Mouse (Mus musculus): ENCODE measurements around the gene Krtap27-1. TPM values are rescaled to one million over a fixed set of nuclear protein-coding genes. Genes with fewer than 3 reads are reported as not detected.

The Krtap27-1 gene
- not detected in 2 replicates for polyA plus RNA-seq (2012; rRNA removed)

DNA sequence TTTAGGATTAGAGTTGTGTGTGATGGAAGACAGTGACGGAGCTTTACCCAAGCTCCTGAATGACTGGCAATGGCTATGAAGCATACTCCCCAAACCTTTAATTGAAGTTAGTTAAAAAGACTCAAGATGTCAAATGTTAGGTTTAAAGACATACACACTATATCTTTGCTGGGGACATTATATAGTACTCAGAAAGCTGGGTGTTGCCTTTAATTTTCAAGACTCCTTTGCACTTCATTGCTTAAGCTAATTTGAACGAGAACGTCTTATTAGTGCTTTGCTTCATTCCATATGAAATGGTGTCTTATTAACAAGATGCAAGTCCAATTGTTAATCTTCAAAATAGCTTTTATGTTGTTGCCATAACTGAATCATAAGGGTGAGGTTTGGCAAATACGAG is at the start of gene Krtap27-1:
Krtap27-1 (minus strand) TSS at position 101 of the 400 bp plus-strand sequence.
- no peak for DNase-seq (ENCODE audit: low read depth in 1 of 2, low spot score in 2 of 2)
- H3K36me3 ChIP-seq (ENCODE audit: control insufficient read depth, insufficient read depth, low read length): no peaks in the 10 kb centered on the region
- 91% methylated on average over 4 of the region's 4 CpGs for WGBS
- TF ChIP-seq CTCF (IDR thresholded peaks at IDR 0.05; ENCODE audit: extremely low read depth, insufficient read depth, insufficient read length, insufficient replicate concordance) (no peak), POLR2A (IDR thresholded peaks at IDR 0.05; ENCODE audit: low read depth, low read length) (no peak)
- H3K4me3 ChIP-seq (ENCODE audit: extremely low read depth, insufficient read depth, insufficient read length): no peak within 1 kb of the TSS
- H3K27me3 ChIP-seq (ENCODE audit: control insufficient read depth, insufficient read depth, low read length): no peaks in the 10 kb centered on the region
- H3K4me1 ChIP-seq (ENCODE audit: control insufficient read depth, insufficient read depth, insufficient read length): no peaks in the 10 kb centered on the region
- no peak within 1 kb of the TSS for H3K27ac ChIP-seq (ENCODE audit: insufficient read depth, low read length)

DNA sequence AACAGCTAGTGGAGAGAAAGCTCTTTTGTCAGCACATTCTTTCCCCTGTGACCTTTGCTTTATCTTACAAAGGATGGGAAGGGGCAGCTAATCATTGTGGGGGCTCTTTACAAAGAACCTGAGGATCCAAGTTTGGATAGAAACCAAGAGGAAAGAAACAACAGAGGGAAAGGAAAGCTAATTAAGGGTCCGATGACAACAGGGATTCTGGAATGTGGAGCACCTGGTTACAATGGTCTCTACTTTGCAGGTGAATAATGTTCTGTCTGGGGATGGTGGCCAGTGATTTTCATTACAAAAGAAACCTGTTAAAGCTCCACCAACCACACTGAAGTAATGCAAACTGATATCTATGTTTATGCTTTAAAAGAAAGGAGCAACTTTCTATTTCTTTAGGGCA is 48.6 kb upstream of the Krtap27-1 start:
- DNase-seq (ENCODE audit: low read depth in 1 of 2, low spot score in 2 of 2): no peak
- H3K36me3 ChIP-seq (ENCODE audit: control insufficient read depth, insufficient read depth, low read length): no peaks in the 10 kb centered on the region
- no peaks in the 10 kb centered on the region for H3K27me3 ChIP-seq (ENCODE audit: control insufficient read depth, insufficient read depth, low read length)
- no peak overlapping the region for H3K4me3 ChIP-seq (ENCODE audit: extremely low read depth, insufficient read depth, insufficient read length)
- H3K27ac ChIP-seq (ENCODE audit: insufficient read depth, low read length): no peak overlapping the region
- H3K4me1 ChIP-seq (ENCODE audit: control insufficient read depth, insufficient read depth, insufficient read length): no peaks in the 10 kb centered on the region
- WGBS: 57% methylated on average over 1 of the region's 1 CpGs
- TF ChIP-seq CTCF (IDR thresholded peaks at IDR 0.05; ENCODE audit: extremely low read depth, insufficient read depth, insufficient read length, insufficient replicate concordance) (no peak), POLR2A (IDR thresholded peaks at IDR 0.05; ENCODE audit: low read depth, low read length) (no peak)

DNA sequence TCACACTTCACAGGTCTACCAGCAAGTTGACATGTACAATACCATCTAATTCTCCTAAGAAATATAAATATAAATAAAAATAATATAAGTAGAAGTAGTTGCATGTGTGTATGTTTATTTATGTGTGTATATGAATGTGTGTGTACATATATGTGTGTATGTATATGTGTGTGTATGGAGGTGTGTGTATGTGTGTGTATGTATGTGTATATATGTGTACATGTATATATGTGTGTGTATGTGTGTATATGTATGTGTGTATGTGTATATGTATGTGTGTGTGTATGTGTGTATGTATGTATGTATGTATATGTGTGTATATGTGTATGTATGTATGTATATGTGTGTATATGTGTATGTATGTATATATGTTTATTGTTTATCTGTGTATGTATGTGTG is 45.1 kb upstream of the Krtap27-1 start:
- no peak for DNase-seq (ENCODE audit: low read depth in 1 of 2, low spot score in 2 of 2)
- Histone ChIP-seq H3K4me3 (ENCODE audit: extremely low read depth, insufficient read depth, insufficient read length) (no peak overlapping the region), H3K4me1 (ENCODE audit: control insufficient read depth, insufficient read depth, insufficient read length) (no peaks in the 10 kb centered on the region), H3K27ac (ENCODE audit: insufficient read depth, low read length) (no peak overlapping the region), H3K36me3 (ENCODE audit: control insufficient read depth, insufficient read depth, low read length) (no peaks in the 10 kb centered on the region), H3K27me3 (ENCODE audit: control insufficient read depth, insufficient read depth, low read length) (no peaks in the 10 kb centered on the region)
- TF ChIP-seq POLR2A (IDR thresholded peaks at IDR 0.05; ENCODE audit: low read depth, low read length): no peak
- no peak for TF ChIP-seq CTCF (IDR thresholded peaks at IDR 0.05; ENCODE audit: extremely low read depth, insufficient read depth, insufficient read length, insufficient replicate concordance)

DNA sequence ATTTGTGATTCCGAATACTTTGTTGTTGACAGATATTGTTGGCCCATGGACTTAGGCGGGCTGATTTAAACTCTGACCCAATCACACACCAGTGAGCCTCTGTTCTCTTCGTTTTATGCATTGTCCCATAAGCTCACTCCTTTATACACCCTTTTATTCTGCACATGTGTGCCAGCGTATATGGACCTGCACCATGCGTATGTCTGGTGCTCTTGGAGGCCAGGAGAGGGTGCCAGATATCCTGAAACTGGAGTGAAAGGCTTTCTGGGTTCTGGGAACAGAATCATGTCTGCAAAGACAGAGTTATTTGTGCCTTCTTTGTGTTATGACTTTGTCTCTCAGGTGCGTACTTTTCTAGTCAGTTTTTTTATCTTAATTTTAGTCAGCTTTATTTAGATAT is 39.8 kb upstream of the Krtap27-1 start:
- DNase-seq (ENCODE audit: low read depth in 1 of 2, low spot score in 2 of 2): no peak
- H3K27me3 ChIP-seq (ENCODE audit: control insufficient read depth, insufficient read depth, low read length): no peaks in the 10 kb centered on the region
- no peak overlapping the region for H3K4me3 ChIP-seq (ENCODE audit: extremely low read depth, insufficient read depth, insufficient read length)
- WGBS: 86% methylated on average over 6 of the region's 6 CpGs
- no peaks in the 10 kb centered on the region for H3K4me1 ChIP-seq (ENCODE audit: control insufficient read depth, insufficient read depth, insufficient read length)
- no peak overlapping the region for H3K27ac ChIP-seq (ENCODE audit: insufficient read depth, low read length)
- no peak for TF ChIP-seq POLR2A (IDR thresholded peaks at IDR 0.05; ENCODE audit: low read depth, low read length)
- no peak for TF ChIP-seq CTCF (IDR thresholded peaks at IDR 0.05; ENCODE audit: extremely low read depth, insufficient read depth, insufficient read length, insufficient replicate concordance)
- no peaks in the 10 kb centered on the region for H3K36me3 ChIP-seq (ENCODE audit: control insufficient read depth, insufficient read depth, low read length)

DNA sequence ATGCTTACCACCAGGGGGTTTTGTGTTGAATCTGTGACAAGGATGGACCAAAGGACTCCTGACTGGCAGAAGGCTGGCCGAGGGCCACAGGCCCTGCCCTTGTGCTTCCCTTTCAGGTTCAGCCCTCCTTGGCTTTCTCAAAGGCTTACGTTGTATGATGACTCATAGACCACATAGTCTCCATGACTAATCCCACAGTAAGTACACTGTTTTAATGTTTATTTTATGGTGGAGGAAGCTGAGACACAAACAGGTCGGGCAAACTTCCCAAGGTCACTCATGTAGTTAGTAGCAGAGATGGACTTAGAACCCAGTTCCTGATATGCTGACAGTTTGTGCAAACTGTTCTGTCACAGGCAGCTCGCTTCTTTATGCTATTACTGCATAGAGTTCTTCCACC is 39.3 kb upstream of the Krtap27-1 start:
- Histone ChIP-seq H3K36me3 (ENCODE audit: control insufficient read depth, insufficient read depth, low read length) (no peaks in the 10 kb centered on the region), H3K4me3 (ENCODE audit: extremely low read depth, insufficient read depth, insufficient read length) (no peak overlapping the region), H3K27ac (ENCODE audit: insufficient read depth, low read length) (no peak overlapping the region), H3K27me3 (ENCODE audit: control insufficient read depth, insufficient read depth, low read length) (no peaks in the 10 kb centered on the region), H3K4me1 (ENCODE audit: control insufficient read depth, insufficient read depth, insufficient read length) (no peaks in the 10 kb centered on the region)
- WGBS: 69% methylated on average over 4 of the region's 4 CpGs
- DNase-seq (ENCODE audit: low read depth in 1 of 2, low spot score in 2 of 2): no peak
- TF ChIP-seq CTCF (IDR thresholded peaks at IDR 0.05; ENCODE audit: extremely low read depth, insufficient read depth, insufficient read length, insufficient replicate concordance) (no peak), POLR2A (IDR thresholded peaks at IDR 0.05; ENCODE audit: low read depth, low read length) (no peak)

DNA sequence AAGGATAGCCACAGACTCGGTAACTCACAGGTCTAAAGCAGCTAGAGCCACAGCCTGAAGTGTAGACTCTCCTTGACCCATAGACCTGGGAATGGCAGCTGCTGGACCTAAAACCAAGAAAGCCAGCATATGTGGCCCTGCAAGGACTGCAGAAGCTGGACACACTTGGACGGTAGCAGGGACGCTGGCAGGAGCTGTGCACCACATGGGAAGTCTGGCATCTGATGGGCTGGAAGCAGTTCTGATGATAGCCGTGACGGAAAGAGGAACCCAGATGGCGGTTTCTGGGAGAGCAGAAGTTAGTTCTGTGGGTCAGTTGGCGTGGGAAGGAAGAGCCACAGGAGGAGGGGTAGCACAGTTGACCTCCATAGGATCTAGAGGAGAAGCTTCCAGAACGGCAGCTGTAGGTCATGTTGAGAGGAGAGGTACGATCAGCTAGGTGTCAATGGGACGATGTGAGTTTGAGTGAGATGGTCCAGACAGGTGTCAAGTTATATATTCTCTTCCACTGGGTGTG is 36.1 kb upstream of the Krtap27-1 start, which contains the start of gene 2310061N02Rik:
2310061N02Rik (minus strand) TSS at position 467 of the 517 bp plus-strand sequence.
- no peak for DNase-seq (ENCODE audit: low read depth in 1 of 2, low spot score in 2 of 2)
- H3K36me3 ChIP-seq (ENCODE audit: control insufficient read depth, insufficient read depth, low read length): no peaks in the 10 kb centered on the region
- H3K4me3 ChIP-seq (ENCODE audit: extremely low read depth, insufficient read depth, insufficient read length): no peak within 1 kb of the TSS
- WGBS: 79% methylated on average over 10 of the region's 10 CpGs
- no peaks in the 10 kb centered on the region for H3K27me3 ChIP-seq (ENCODE audit: control insufficient read depth, insufficient read depth, low read length)
- no peaks in the 10 kb centered on the region for H3K4me1 ChIP-seq (ENCODE audit: control insufficient read depth, insufficient read depth, insufficient read length)
- H3K27ac ChIP-seq (ENCODE audit: insufficient read depth, low read length): no peak within 1 kb of the TSS
- TF ChIP-seq CTCF (IDR thresholded peaks at IDR 0.05; ENCODE audit: extremely low read depth, insufficient read depth, insufficient read length, insufficient replicate concordance) (no peak), POLR2A (IDR thresholded peaks at IDR 0.05; ENCODE audit: low read depth, low read length) (no peak)

DNA sequence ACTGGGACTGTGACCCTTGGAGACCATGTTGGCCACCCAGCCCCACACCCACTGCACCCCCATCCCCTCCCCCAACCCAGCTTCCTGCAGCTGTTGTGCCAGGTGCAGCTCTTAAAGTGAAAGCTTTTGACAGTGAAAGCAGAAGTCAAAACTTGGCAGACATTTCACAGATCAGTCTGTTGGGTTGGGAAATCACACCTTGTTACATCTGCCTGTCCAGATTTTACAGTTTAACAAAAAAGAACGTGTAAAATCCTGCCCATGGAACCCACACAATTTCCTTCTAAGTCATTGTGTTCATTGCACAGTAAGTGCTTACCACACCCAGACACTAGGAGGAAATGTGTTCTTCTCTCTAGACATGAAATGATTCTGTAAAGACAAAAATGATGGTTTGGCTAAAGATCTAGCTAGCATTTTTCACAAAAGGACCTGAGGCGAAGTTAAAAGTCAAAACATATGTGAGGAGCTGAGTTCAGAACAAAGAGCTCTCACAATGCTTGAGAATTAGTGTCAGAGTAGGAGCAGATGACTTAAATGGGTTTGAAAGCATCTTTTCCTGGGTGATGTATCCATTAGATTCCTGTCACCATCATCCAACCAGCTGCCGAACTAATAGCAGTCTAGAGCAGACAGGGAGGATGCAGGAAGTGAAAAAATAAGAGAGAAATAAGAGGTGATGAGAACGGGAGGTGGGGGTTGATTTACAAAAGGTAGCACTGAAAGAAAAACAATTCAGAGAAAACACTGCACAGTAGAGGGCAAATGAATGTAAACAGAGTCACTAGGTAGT is 29.8 kb upstream of the Krtap27-1 start:
- TF ChIP-seq CTCF (IDR thresholded peaks at IDR 0.05; ENCODE audit: extremely low read depth, insufficient read depth, insufficient read length, insufficient replicate concordance) (no peak), POLR2A (IDR thresholded peaks at IDR 0.05; ENCODE audit: low read depth, low read length) (no peak)
- Histone ChIP-seq H3K4me1 (ENCODE audit: control insufficient read depth, insufficient read depth, insufficient read length) (peaks cover 6% of the 10 kb centered on the region), H3K4me3 (ENCODE audit: extremely low read depth, insufficient read depth, insufficient read length) (no peak overlapping the region), H3K27me3 (ENCODE audit: control insufficient read depth, insufficient read depth, low read length) (no peaks in the 10 kb centered on the region), H3K36me3 (ENCODE audit: control insufficient read depth, insufficient read depth, low read length) (no peaks in the 10 kb centered on the region), H3K27ac (ENCODE audit: insufficient read depth, low read length) (peak overlapping the region; percentile 57; the same call in 1 of the 2 replicates)
- WGBS: 29% methylated on average over 4 of the region's 4 CpGs
- peak; percentile 14 to 56 for DNase-seq (ENCODE audit: low read depth in 1 of 2, low spot score in 2 of 2)
